Mouse (Mus musculus): Measurements from ENCODE around the gene Gm6793.

- TF ChIP-seq CTCF (IDR thresholded peaks at IDR 0.05; ENCODE audit: borderline replicate concordance, insufficient read depth, low read depth, low read length) (no peak), POLR2A (IDR thresholded peaks at IDR 0.05; ENCODE audit: borderline replicate concordance, insufficient read depth, low read length) (no peak)
These were observed 39.1 kb downstream of the Gm6793 start for GRCm38 (mm10) chr8:111975706-111976105.
